Mouse (Mus musculus): ENCODE measurements at regions not wholly inside any gene's neighbourhood (a gene's known extent, or its start where the extent isn't known, plus 50 kb on each side); places are given as distances from the start of the nearest gene placed in this dataset.

DNA sequence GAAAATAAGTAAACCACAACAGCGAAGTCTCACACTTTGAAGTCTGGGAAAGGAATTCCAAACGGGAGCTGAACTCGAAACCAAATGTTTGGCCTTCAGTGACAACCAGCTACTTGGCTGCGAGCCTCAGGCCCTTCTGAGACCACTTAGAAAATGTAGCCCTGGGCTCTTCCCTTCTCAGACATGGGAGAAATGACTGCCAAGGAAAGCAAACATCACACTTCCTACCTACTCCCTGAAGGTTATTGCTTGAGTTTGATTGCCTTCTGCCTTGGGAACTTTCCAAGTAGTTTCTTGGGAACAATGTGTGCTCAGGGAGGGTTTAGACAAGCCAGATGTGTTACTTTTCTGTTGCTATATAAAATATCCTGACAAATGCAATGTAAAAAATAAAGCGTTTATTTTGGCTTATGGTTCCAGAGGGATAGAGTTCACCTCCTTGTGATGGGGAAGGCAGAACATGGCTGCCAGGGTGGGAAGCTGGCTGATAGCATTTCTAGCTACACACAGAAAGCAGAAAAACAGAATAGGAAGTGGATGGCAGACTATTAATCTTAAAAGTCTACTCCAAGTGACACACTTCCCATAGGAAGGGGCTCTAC, 194.8 kb upstream of the Rack1 start:
- DNase-seq (ENCODE audit: low read depth, low spot score), result no peak
- no peaks in the 10 kb centered on the region for H3K36me3 ChIP-seq (ENCODE audit: control insufficient read depth, insufficient read depth, low read length, poor library complexity, severe bottlenecking)
- H3K27me3 ChIP-seq (ENCODE audit: control insufficient read depth, insufficient read depth, low read length, poor library complexity, severe bottlenecking), result no peaks in the 10 kb centered on the region

DNA sequence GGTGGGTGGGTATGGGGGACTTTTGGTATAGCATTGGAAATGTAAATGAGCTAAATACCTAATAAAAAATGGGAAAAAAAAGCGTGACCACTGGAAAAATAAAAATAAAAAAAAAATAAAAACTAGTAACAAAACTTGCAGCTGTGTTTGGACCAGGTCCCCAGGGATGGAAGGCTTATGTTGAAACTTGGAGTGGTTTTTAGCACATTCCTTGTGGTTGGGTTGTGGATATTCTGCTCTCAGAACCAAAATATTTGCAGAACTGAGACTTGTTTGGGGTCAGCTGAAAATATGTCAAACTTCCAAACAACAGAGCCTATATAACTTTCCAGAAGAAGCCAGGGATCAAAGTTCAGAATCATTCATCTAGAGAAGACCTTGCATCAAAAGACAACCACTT, 199.0 kb upstream of the Rack1 start:
- DNase-seq (ENCODE audit: low read depth, low spot score), result no peak
- Histone ChIP-seq H3K27me3 (ENCODE audit: control insufficient read depth, insufficient read depth, low read length, poor library complexity, severe bottlenecking) (no peaks in the 10 kb centered on the region), H3K36me3 (ENCODE audit: control insufficient read depth, insufficient read depth, low read length, poor library complexity, severe bottlenecking) (no peaks in the 10 kb centered on the region)

DNA sequence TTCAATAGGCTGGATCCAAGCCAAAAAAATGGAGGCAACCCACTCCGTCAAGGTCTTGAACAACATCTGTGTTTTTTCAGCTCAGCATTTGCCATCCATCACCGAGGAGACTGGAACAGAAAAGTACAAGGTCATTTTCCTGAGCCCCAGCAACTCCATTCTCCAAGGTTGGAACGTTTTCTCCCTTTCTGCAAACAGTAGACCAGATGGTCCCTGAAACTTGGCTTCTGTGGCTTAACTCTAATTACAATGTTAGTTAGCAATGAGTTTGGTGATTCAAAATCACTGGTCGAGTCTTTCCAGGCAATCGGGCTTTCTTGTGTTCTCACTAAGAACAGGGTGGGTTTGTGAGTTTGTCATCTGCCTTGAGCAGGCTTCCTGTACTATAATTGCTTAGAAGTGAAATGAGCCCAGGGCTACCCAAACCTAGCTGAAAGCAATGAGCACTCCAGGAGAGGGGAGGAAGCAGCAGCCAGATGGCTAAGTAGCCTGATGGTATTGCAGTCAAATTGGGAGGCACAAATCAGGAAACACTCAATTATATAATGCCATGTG, 200.5 kb upstream of the Rack1 start:
- no peaks in the 10 kb centered on the region for H3K27me3 ChIP-seq (ENCODE audit: control insufficient read depth, insufficient read depth, low read length, poor library complexity, severe bottlenecking)
- DNase-seq (ENCODE audit: low read depth, low spot score), result no peak
- H3K36me3 ChIP-seq (ENCODE audit: control insufficient read depth, insufficient read depth, low read length, poor library complexity, severe bottlenecking), result no peaks in the 10 kb centered on the region

DNA sequence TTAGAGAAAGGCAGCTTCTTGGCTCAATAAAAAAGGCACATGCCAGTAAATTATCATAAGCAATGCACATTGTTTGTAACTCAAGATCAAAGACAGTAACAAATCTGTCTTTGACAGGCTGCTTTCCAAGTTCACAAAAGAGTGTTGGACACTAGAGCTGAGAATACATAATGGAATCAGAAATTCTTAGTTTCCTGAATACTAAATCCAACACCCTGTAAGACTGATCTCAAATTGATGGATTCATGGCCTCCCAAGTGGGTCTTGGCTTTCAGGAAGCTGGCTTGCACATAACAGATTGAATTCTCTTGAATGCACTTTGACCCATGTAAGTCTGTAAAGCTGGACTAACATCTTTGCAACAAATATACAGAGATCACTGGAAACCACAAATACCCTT, 201.1 kb upstream of the Rack1 start:
- no peak for DNase-seq (ENCODE audit: low read depth, low spot score)
- Histone ChIP-seq H3K36me3 (ENCODE audit: control insufficient read depth, insufficient read depth, low read length, poor library complexity, severe bottlenecking) (no peaks in the 10 kb centered on the region), H3K27me3 (ENCODE audit: control insufficient read depth, insufficient read depth, low read length, poor library complexity, severe bottlenecking) (no peaks in the 10 kb centered on the region)

DNA sequence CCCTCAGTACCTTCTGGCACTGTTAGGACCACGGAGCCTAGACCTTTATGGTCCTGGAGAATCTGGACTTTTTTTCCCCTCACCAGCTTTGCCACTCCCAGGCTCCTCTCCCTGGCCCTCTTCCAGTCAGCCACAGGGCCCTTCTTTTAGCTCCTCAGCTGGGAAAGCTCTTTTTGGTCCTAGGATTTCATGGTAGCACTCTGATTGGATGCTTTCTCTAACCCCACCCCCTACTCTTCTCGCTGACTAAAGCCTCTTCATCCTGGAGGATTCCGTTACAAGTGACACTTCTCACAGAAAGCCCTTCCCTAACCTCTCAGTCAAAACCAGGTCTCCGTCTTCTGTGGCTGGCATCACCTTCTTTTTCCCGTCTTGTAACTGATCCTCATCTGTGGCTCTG, 205.7 kb upstream of the Rack1 start:
- H3K27me3 ChIP-seq (ENCODE audit: control insufficient read depth, insufficient read depth, low read length, poor library complexity, severe bottlenecking), result no peaks in the 10 kb centered on the region
- no peaks in the 10 kb centered on the region for H3K36me3 ChIP-seq (ENCODE audit: control insufficient read depth, insufficient read depth, low read length, poor library complexity, severe bottlenecking)
- no peak for DNase-seq (ENCODE audit: low read depth, low spot score)

DNA sequence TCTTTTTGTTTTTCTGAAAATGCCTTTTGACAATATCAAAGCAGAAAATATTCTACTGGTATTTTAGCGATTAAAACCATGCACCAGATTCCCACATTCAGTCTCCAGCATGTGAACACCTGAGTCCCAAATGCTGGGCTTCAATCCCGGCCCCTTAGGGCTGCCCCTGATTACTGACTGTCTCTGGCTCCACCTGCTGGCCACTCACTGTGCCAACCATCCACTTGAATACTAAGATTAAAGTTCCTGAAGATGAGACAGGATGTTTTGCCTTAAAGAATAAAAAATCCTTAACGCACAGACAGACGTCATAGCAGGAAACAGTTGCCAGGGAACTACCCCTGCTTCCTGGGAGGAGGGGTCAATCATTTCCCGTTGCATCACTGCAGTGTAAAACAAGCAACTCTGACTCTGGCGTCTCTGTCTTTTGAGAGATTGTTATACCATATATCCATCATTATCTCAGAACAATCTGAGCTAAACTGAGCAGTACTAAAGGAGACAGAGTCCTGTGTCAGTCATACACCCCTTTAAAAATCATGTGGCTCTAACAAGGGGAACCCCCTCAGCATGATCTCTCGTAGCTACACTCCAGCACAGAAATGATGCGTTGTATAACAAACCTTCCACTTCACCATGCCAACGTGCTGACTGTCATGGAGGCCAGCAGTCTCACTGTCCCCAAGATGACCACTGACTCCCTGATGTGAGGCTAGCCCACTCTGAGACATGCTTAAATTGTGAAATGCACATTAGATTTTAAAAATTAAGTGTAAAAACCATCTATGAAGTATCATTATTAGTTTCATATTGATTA, 211.1 kb upstream of the Rack1 start:
- peak; percentile 2 for DNase-seq (ENCODE audit: low read depth, low spot score)

DNA sequence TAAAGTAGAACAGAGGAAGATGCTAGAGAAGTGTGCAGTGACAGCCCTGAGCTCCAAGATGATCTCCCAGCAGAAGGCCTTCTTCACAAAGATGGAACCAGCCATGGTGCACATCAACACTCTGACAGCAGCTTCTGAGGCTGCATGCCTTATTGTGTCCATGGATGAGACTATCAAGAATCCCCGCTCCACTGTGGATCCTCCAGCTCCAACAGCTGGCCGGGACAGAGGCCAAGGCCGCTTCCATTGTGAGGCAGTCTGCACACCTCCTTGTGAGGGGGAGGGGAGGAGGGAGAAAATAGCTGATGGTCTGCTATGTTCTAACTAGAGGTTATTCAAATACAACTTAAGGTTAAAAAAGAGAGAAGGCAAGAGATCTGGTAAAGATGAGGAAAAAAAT, 231.4 kb upstream of the Rack1 start:
- Histone ChIP-seq H3K27me3 (ENCODE audit: control insufficient read depth, insufficient read depth, low read length, poor library complexity, severe bottlenecking) (no peaks in the 10 kb centered on the region), H3K36me3 (ENCODE audit: control insufficient read depth, insufficient read depth, low read length, poor library complexity, severe bottlenecking) (no peaks in the 10 kb centered on the region)
- no peak for DNase-seq (ENCODE audit: low read depth, low spot score)

More for the DNA sequence above, 211.1 kb upstream of the Rack1 start:
- no peaks in the 10 kb centered on the region for H3K36me3 ChIP-seq (ENCODE audit: control insufficient read depth, insufficient read depth, low read length, poor library complexity, severe bottlenecking)
- no peaks in the 10 kb centered on the region for H3K27me3 ChIP-seq (ENCODE audit: control insufficient read depth, insufficient read depth, low read length, poor library complexity, severe bottlenecking)

DNA sequence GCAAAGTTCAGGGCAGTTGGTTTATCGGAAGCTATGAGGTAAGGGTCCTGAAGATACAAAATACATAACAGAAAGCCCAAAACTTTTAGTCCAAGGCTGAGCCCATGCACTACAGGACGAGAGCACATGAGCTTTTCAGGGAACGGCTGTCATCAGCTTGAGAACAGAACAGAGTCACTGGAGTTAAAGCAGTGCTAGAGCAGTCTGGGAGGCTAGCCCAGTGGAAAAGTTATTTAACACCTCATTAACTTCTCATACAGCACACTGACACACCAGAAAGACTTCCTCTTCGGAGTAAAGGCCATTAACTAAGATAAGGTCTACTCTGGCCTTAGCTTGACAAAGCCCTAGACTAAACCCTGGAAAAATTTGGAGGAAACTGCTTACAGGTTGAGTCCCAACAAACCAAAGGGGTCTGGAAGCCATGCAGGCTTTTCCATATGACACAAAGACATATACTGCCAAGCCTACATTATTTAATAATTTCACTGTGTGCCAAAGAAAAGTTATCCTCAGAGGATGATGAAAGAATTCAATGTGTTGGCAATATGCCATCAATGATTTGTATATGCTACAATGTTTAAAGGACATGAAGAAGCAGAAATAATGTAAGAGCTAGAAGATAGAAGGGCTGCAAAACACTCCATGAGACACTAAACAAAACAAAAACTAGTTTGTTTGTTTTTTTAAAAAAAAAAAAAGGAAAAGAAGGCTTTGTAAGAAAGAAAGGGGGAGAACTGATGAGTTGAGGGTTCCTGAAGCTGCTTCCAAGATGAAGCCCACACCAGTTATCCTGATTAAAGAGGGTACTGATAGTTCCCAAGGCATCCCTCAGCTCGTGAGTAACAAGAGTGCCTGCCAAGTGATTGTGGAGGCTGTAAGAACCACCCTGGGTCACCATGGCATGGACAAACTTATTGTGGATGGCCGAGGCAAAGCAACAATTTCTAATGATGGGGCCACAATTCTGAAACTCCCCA, 232.3 kb upstream of the Rack1 start:
- no peaks in the 10 kb centered on the region for H3K27me3 ChIP-seq (ENCODE audit: control insufficient read depth, insufficient read depth, low read length, poor library complexity, severe bottlenecking)
- no peaks in the 10 kb centered on the region for H3K36me3 ChIP-seq (ENCODE audit: control insufficient read depth, insufficient read depth, low read length, poor library complexity, severe bottlenecking)
- no peak for DNase-seq (ENCODE audit: low read depth, low spot score)

DNA sequence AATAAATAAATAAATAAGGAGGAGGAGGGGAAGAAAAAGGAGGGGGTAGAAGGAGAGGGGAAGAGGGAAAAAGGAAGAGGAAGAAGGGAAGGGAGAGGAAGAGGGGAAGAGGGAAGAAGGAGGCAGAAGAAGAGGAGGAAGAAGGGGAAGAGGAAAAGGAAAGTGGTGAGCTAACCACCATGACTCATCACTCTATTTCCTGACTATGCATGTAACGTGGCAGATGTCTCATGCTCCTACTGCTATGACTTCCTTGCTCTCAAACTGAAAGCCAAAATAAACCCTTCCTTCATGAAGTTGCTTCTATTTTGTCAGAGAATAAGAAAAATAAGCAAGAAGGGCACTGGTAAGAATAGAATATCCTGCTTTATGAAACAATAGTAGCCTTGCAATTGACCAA, 242.1 kb upstream of the Rack1 start:
- H3K27me3 ChIP-seq (ENCODE audit: control insufficient read depth, insufficient read depth, low read length, poor library complexity, severe bottlenecking), result no peaks in the 10 kb centered on the region
- DNase-seq (ENCODE audit: low read depth, low spot score), result no peak
- H3K36me3 ChIP-seq (ENCODE audit: control insufficient read depth, insufficient read depth, low read length, poor library complexity, severe bottlenecking), result no peaks in the 10 kb centered on the region

DNA sequence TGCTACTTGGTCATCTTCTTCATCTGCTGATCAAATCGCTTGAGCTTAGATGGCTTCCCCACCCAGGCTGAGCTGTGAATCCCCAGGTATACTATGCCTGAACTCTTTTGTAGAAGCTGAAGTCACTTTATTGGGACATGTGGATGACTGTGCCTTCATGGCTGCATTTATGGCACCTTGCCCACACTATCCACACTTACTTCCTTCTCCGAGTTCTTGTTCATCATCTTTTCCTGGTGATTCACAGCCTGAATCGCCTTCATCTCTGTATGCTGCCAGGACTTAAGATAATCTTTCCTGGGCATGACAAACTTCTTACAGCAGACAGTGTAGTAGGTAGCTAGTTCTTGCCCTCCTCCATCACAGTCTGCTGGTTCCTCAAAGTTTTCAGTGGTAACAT, 248.1 kb upstream of the Rack1 start:
- no peak for DNase-seq (ENCODE audit: low read depth, low spot score)
- H3K27me3 ChIP-seq (ENCODE audit: control insufficient read depth, insufficient read depth, low read length, poor library complexity, severe bottlenecking), result no peaks in the 10 kb centered on the region
- H3K36me3 ChIP-seq (ENCODE audit: control insufficient read depth, insufficient read depth, low read length, poor library complexity, severe bottlenecking), result no peaks in the 10 kb centered on the region

DNA sequence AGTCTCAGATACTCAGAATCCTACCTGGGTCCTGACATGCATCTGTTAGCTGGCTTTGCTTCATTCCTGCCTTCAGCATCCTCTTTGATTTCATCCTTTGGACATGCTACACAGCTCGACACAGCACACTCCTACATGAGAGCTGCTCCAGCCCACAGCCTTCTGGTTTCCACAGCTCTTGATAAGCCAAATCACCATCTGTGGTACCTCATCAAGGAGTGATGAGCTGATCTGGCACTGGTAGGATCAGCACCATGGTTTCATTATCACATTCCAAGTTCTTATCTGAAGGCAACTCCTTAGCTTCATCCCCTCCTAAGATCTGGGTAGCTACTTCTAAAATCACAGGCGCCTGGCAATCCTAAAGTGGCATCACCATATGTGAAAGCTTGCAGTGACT, 248.9 kb upstream of the Rack1 start:
- no peaks in the 10 kb centered on the region for H3K36me3 ChIP-seq (ENCODE audit: control insufficient read depth, insufficient read depth, low read length, poor library complexity, severe bottlenecking)
- H3K27me3 ChIP-seq (ENCODE audit: control insufficient read depth, insufficient read depth, low read length, poor library complexity, severe bottlenecking), result no peaks in the 10 kb centered on the region
- no peak for DNase-seq (ENCODE audit: low read depth, low spot score)

DNA sequence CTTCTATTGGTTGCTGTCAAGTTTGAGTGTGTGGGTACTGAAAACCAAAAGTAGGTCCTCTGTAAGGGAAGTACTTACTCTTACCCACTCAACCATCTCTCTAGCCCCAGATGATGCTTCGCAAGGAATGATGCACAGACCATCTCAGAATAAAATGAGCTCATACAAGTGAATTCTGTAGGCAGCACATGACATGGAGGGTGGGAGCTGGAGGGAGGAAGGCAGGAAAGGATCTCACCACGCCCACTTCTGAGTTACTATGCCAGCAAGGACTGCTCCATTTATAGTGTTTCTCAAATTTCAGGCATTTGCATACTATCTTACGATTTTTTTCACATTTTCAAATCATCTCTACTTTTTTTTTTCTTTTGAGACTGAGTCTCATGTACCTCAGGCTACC, 273.8 kb upstream of the Rack1 start:
- no peak for DNase-seq (ENCODE audit: low read depth, low spot score)
- Histone ChIP-seq H3K27me3 (ENCODE audit: control insufficient read depth, insufficient read depth, low read length, poor library complexity, severe bottlenecking) (no peaks in the 10 kb centered on the region), H3K36me3 (ENCODE audit: control insufficient read depth, insufficient read depth, low read length, poor library complexity, severe bottlenecking) (no peaks in the 10 kb centered on the region)

DNA sequence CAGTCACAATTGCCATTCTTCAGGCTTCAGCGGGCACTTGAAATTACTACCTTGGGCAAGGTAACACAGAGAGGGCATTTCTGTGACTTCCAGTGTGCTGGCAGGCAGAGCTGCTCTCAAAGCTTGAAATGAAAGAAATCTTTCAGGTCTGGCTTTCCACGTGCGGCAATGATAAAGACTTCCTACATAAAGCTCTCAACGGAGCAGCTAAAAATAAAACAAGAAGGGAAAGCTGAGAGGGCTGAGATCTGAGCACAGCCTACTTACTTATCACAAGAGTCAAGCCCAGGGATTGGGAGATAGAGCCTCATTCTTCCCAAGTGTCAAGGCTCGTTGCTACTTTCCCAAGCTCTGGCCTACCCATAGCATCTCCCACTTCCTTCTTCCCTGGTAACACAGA, 274.6 kb upstream of the Rack1 start:
- H3K36me3 ChIP-seq (ENCODE audit: control insufficient read depth, insufficient read depth, low read length, poor library complexity, severe bottlenecking), result no peaks in the 10 kb centered on the region
- no peak for DNase-seq (ENCODE audit: low read depth, low spot score)
- H3K27me3 ChIP-seq (ENCODE audit: control insufficient read depth, insufficient read depth, low read length, poor library complexity, severe bottlenecking), result no peaks in the 10 kb centered on the region

DNA sequence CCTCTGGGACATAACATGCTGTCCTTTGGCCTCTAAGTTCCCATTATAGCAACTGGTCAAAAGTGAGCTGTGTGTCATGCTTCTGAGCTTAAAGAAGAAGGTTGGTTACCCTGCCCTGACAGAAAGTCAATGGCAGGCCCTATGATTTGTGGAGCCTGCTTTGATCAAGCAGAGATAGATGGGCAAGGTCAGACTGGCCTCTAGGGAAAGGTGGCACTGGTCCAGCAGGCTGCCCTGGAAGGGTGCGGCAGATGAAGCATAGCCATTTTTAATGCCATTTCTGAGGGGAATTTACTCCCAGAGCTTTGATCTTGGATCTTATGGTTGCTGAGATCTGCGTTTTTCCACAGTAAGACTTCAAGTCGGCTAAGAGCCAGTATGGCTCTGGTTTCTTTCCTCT, 293.2 kb upstream of the Rack1 start:
- DNase-seq (ENCODE audit: low read depth, low spot score), result no peak
- Histone ChIP-seq H3K27me3 (ENCODE audit: control insufficient read depth, insufficient read depth, low read length, poor library complexity, severe bottlenecking) (no peaks in the 10 kb centered on the region), H3K36me3 (ENCODE audit: control insufficient read depth, insufficient read depth, low read length, poor library complexity, severe bottlenecking) (no peaks in the 10 kb centered on the region)

Data from splenic B cell, adult 2 months (primary cell).